Mouse (Mus musculus): ENCODE measurements around the gene Adck1.
"Not testable (repeated sequence)": the region's sequence is repeated elsewhere in the genome, so short reads cannot be mapped to it uniquely, and the experiment has no call there.

Adck1 gene

GRCm38 (mm10) chr12:88459461-88459860, 99.1 kb downstream of the Adck1 start:
- no peak for TF ChIP-seq POU5F1 (IDR thresholded peaks at IDR 0.05; ENCODE audit: borderline replicate concordance, low read length)
- no peak for TF ChIP-seq NANOG (IDR thresholded peaks at IDR 0.05; ENCODE audit: borderline replicate concordance, low read length)
- no peak for TF ChIP-seq CTCF (conservative IDR thresholded peaks at IDR 0.05; ENCODE audit: low read length)
- Histone ChIP-seq H3K36me3 (ENCODE audit: insufficient read depth, low read length) (0 out of 2 replicates have a peak, but pooled peaks cover 11% of the 10 kb centered on the region), H3K9me3 (ENCODE audit: low read length) (no peaks in the 10 kb centered on the region), H3K27me3 (ENCODE audit: insufficient read depth, low read length) (no peaks in the 10 kb centered on the region), H3K4me1 (replicated peaks; ENCODE audit: low read depth, low read length) (no peaks in the 10 kb centered on the region), H3K4me3 (replicated peaks; ENCODE audit: low read length) (no peak overlapping the region)

- no peak for TF ChIP-seq NANOG (IDR thresholded peaks at IDR 0.05; ENCODE audit: borderline replicate concordance, low read length)
- TF ChIP-seq POU5F1 (IDR thresholded peaks at IDR 0.05; ENCODE audit: borderline replicate concordance, low read length) = no peak
- H3K27me3 ChIP-seq (ENCODE audit: insufficient read depth, low read length) = no peaks in the 10 kb centered on the region
These were observed 100.7 kb downstream of the Adck1 start for GRCm38 (mm10) chr12:88461026-88461425.

GRCm38 (mm10) chr12:88463588-88464290, 103.4 kb downstream of the Adck1 start:
- TF ChIP-seq CTCF (conservative IDR thresholded peaks at IDR 0.05; ENCODE audit: low read length) (no peak), POU5F1 (IDR thresholded peaks at IDR 0.05; ENCODE audit: borderline replicate concordance, low read length) (no peak), NANOG (IDR thresholded peaks at IDR 0.05; ENCODE audit: borderline replicate concordance, low read length) (no peak)
- no peak overlapping the region for H3K4me3 ChIP-seq (replicated peaks; ENCODE audit: low read length)
- H3K27me3 ChIP-seq (ENCODE audit: insufficient read depth, low read length) = no peaks in the 10 kb centered on the region
- H3K36me3 ChIP-seq (ENCODE audit: insufficient read depth, low read length) = 0 out of 2 replicates have a peak, but pooled peaks cover 11% of the 10 kb centered on the region
- H3K4me1 ChIP-seq (replicated peaks; ENCODE audit: low read depth, low read length) = no peaks in the 10 kb centered on the region
- no peaks in the 10 kb centered on the region for H3K9me3 ChIP-seq (ENCODE audit: low read length)

More at GRCm38 (mm10) chr12:88461026-88461425, 100.7 kb downstream of the Adck1 start:
- Histone ChIP-seq H3K4me1 (replicated peaks; ENCODE audit: low read depth, low read length) (no peaks in the 10 kb centered on the region), H3K4me3 (replicated peaks; ENCODE audit: low read length) (no peak overlapping the region), H3K9me3 (ENCODE audit: low read length) (no peaks in the 10 kb centered on the region), H3K36me3 (ENCODE audit: insufficient read depth, low read length) (0 out of 2 replicates have a peak, but pooled peaks cover 11% of the 10 kb centered on the region)

- H3K9me3 ChIP-seq (ENCODE audit: low read length) = no peaks in the 10 kb centered on the region
These were observed 106.4 kb downstream of the Adck1 start for GRCm38 (mm10) chr12:88466801-88467200.

GRCm38 (mm10) chr12:88467257-88467656, 106.9 kb downstream of the Adck1 start:
- Histone ChIP-seq H3K4me3 (replicated peaks; ENCODE audit: low read length) (no peak overlapping the region), H3K27me3 (ENCODE audit: insufficient read depth, low read length) (no peaks in the 10 kb centered on the region), H3K9me3 (ENCODE audit: low read length) (no peaks in the 10 kb centered on the region), H3K36me3 (ENCODE audit: insufficient read depth, low read length) (no peaks in the 10 kb centered on the region), H3K4me1 (replicated peaks; ENCODE audit: low read depth, low read length) (0 out of 2 replicates have a peak, but pooled peaks cover 6% of the 10 kb centered on the region)
- TF ChIP-seq CTCF (conservative IDR thresholded peaks at IDR 0.05; ENCODE audit: low read length) (no peak), NANOG (IDR thresholded peaks at IDR 0.05; ENCODE audit: borderline replicate concordance, low read length) (no peak), POU5F1 (IDR thresholded peaks at IDR 0.05; ENCODE audit: borderline replicate concordance, low read length) (no peak)

More at GRCm38 (mm10) chr12:88466801-88467200, 106.4 kb downstream of the Adck1 start:
- TF ChIP-seq NANOG (IDR thresholded peaks at IDR 0.05; ENCODE audit: borderline replicate concordance, low read length) = no peak
- TF ChIP-seq CTCF (conservative IDR thresholded peaks at IDR 0.05; ENCODE audit: low read length) = no peak
- TF ChIP-seq POU5F1 (IDR thresholded peaks at IDR 0.05; ENCODE audit: borderline replicate concordance, low read length) = no peak
- no peak overlapping the region for H3K4me3 ChIP-seq (replicated peaks; ENCODE audit: low read length)
- no peaks in the 10 kb centered on the region for H3K27me3 ChIP-seq (ENCODE audit: insufficient read depth, low read length)
- no peaks in the 10 kb centered on the region for H3K36me3 ChIP-seq (ENCODE audit: insufficient read depth, low read length)
- 0 out of 2 replicates have a peak, but pooled peaks cover 3% of the 10 kb centered on the region for H3K4me1 ChIP-seq (replicated peaks; ENCODE audit: low read depth, low read length)

GRCm38 (mm10) chr12:88467935-88468465, 107.6 kb downstream of the Adck1 start:
- TF ChIP-seq CTCF (conservative IDR thresholded peaks at IDR 0.05; ENCODE audit: low read length) = 0 out of 2 replicates have a peak, but pooled peaks have one; percentile 5
- no peak for TF ChIP-seq NANOG (IDR thresholded peaks at IDR 0.05; ENCODE audit: borderline replicate concordance, low read length)
- no peaks in the 10 kb centered on the region for H3K27me3 ChIP-seq (ENCODE audit: insufficient read depth, low read length)
- H3K4me1 ChIP-seq (replicated peaks; ENCODE audit: low read depth, low read length) = 0 out of 2 replicates have a peak, but pooled peaks cover 6% of the 10 kb centered on the region
- H3K9me3 ChIP-seq (ENCODE audit: low read length) = no peaks in the 10 kb centered on the region
- no peak overlapping the region for H3K4me3 ChIP-seq (replicated peaks; ENCODE audit: low read length)
- no peaks in the 10 kb centered on the region for H3K36me3 ChIP-seq (ENCODE audit: insufficient read depth, low read length)

GRCm38 (mm10) chr12:88468691-88469090, 108.3 kb downstream of the Adck1 start:
- H3K4me1 ChIP-seq (replicated peaks; ENCODE audit: low read depth, low read length) = 0 out of 2 replicates have a peak, but pooled peaks cover 6% of the 10 kb centered on the region
- H3K9me3 ChIP-seq (ENCODE audit: low read length) = no peaks in the 10 kb centered on the region
- no peak overlapping the region for H3K4me3 ChIP-seq (replicated peaks; ENCODE audit: low read length)
- no peak for TF ChIP-seq CTCF (conservative IDR thresholded peaks at IDR 0.05; ENCODE audit: low read length)
- no peak for TF ChIP-seq NANOG (IDR thresholded peaks at IDR 0.05; ENCODE audit: borderline replicate concordance, low read length)
- TF ChIP-seq POU5F1 (IDR thresholded peaks at IDR 0.05; ENCODE audit: borderline replicate concordance, low read length) = no peak
- no peaks in the 10 kb centered on the region for H3K36me3 ChIP-seq (ENCODE audit: insufficient read depth, low read length)
- no peaks in the 10 kb centered on the region for H3K27me3 ChIP-seq (ENCODE audit: insufficient read depth, low read length)

GRCm38 (mm10) chr12:88471884-88472283, 111.5 kb downstream of the Adck1 start:
- H3K27me3 ChIP-seq (ENCODE audit: insufficient read depth, low read length); H3K36me3 ChIP-seq (ENCODE audit: insufficient read depth, low read length); H3K4me3 ChIP-seq (replicated peaks; ENCODE audit: low read length); H3K9me3 ChIP-seq (ENCODE audit: low read length); H3K4me1 ChIP-seq (replicated peaks; ENCODE audit: low read depth, low read length): not testable (repeated sequence)

Data from E14TG2a.4 (cell line).